Mouse (Mus musculus): ENCODE data around the gene Cyp2j13.
"Not testable (repeated sequence)": the region's sequence is repeated elsewhere in the genome, so short reads cannot be mapped to it uniquely, and the experiment has no call there.

The Cyp2j13 gene

DNA sequence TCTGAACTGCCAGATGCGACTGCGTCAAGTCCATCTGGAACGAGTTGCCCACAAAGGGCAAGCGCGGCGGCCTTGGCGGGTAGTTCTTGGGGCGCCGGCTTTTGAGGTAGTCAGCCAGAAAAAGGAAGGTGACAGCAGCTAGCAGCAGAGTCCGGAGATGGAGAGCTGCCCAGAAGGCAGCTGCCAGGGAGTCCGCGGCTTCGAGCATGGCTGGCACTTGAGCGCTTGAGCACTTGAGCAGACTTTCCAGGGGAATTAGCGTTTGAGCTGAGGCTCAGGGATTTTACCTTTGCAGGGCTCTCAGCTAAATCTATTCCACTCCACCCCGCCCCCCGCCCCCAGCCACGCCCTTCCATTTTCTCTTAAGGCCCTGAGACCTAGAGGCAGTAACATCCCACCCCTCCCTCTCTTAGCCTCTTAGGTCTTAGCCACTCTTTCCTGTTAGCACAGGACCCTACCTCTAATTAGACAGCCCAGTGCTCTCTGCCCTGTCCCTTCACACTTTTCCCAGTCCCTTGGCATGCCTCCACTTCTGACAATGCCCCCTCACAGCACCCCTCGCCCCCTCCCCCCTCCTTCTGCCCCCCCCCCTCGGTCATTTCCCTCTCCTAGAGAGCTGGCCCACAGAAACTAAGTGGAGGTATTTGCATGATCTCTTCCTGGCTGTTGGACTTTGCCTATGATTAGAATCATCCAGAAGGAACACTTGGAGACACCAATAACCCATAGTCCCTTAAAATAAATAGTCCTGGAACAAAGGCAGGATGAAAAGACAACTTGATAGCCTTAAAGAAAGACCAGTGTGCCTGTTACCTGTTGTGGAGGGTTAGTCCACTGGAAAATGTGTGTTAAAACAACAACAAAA is at the start of gene Cyp2j13:
Cyp2j13 (minus strand) TSS at position 286 of the 865 bp plus-strand sequence.
- no peak for DNase-seq (ENCODE audit: low spot score)

DNA sequence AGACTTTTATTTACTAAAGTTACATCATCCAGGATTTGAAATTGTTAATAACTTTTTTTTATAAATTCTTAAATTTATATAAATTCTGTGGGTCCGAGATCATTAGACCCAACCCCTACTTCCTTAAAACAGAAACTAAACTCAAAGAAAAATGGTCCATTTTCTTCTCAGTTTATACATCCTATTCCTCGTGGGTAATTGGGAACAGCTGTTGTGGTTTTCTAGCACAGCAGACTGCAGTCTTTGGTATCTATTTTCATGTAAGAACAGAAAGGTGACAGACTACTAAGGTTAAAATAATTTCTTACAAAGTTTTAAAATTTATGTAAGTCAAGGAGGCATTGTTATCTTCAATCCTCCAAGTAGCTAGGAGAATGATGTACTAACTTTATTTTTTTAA is 19.5 kb upstream of the Cyp2j13 start:
- DNase-seq (ENCODE audit: low spot score), result no peak

GRCm38 (mm10) chr4:96091869-96092268 is 14.5 kb upstream of the Cyp2j13 start:
- DNase-seq (ENCODE audit: low spot score), result no peak

DNA sequence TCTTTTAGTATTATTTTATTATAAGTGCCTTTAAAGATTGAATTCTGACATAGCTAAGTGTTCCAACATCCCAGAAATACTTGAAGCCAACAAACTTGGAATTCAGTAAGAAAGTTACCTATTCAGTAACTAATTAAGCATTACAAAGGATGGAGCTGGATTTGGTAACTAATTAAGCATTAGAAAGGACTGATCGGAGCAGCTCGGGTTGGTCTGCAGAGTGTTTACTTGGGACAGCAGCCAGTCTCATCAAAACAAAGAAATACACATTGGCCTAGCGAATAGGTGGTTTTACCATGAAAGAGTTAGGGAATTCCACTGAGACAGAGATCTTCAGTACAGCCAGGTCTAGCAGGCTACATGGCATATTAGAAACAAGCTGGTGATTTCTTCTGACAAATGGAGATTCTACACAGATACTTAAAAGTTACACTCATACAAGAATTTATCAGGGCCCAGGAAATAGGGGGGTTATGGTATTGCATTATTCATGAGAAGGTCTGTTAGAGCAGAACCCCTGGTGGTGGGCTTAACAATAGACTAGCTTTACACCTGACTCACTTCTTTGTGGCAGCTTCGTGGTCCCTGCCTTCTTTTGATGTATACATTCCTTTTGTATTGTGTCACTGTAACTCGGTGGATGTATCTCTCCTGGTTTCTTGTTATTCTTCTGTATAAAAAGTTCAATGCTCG is 12.2 kb upstream of the Cyp2j13 start:
- DNase-seq (ENCODE audit: low spot score), result not testable (repeated sequence)

DNA sequence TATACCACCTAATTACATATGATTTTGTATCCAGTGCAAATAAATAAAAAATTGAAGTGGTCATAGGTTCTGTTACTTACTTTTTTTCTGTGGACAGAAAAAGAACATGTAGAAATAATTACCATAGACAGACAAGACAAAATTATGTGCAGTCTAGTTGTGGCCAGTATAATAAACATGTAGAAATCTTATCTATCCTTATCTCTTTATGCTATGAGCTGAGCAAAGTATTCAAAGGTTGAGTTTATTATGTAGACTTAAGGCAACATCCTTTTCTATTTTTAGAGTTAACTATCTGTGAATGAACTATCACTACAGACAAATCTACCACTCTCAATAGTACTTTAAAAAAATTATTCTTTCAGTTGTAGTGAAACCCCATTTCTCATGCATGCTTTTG is 962 bp upstream of the Cyp2j13 start:
- DNase-seq (ENCODE audit: low spot score), result no peak

DNA sequence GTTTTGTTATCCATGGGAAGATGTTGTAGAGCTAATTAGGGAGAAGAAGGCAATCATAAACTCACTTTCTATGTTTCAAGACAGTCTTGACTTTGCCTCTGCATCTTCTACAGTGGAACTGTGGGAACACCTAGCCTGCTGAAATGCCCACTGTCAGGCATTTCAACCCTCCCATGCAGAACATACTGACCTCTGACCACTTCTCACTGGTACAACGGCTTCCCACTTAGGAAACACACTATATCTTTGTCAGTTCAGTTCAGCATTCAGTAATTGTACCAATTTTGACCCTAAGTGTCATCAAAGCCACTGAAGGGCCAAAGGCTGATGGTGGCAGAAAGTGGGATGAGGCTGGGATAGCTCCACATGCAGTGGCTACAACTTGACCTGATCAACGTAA is 15.3 kb downstream of the Cyp2j13 start:
- DNase-seq (ENCODE audit: low spot score), result no peak

- no peak for DNase-seq (ENCODE audit: low spot score)
These were observed 17.2 kb downstream of the Cyp2j13 start for GRCm38 (mm10) chr4:96060106-96060505.

- no peak for DNase-seq (ENCODE audit: low spot score)
These were observed 48.9 kb downstream of the Cyp2j13 start for GRCm38 (mm10) chr4:96028412-96028811.

GRCm38 (mm10) chr4:96022803-96023202 is 54.5 kb downstream of the Cyp2j13 start:
- no peak for DNase-seq (ENCODE audit: low spot score)

GRCm38 (mm10) chr4:96016875-96017274 is 60.5 kb downstream of the Cyp2j13 start:
- DNase-seq (ENCODE audit: low spot score), result no peak

DNA sequence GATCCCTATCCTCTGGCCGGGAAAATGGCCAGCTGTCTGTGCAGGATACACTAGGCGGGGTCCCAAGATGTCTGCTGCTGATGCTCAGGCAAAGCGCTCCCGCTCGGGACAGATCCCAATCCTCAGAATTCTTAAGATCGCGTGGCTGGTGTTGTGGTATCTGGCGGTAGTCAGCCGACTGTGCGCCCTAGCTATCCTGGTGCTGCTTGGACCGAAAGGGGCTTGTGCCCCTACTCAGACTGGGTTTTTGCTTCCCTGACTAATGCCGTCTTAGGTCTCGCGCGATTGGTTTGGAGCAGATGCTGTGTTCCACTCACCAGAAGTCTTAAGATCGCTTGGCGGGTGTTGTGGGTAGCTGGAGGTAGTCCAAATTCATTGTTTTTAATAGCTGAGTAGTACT is 95.1 kb downstream of the Cyp2j13 start:
- DNase-seq (ENCODE audit: low spot score), result not testable (repeated sequence)
